Mouse (Mus musculus) testis, adult 2 months (tissue): ENCODE measurements around the gene Klhl8. TPM values are rescaled to one million over a fixed set of nuclear protein-coding genes. Genes with fewer than 3 reads are reported as not detected.

Source experiments
- H3K27ac ChIP-seq: fragments of 200-500 bp; 2 replicates; pipeline ENCODE4 v1.5.1; 2012; ENCODE audit warnings: low read depth, low read length; ENCODE audit not compliant: control insufficient read depth, insufficient read depth
- H3K27me3 ChIP-seq: fragments of 200-500 bp; 2 replicates; pipeline ENCODE4 v1.6.1; 2012; ENCODE audit warnings: mild to moderate bottlenecking, low read length, moderate library complexity; ENCODE audit not compliant: control insufficient read depth, insufficient read depth
- H3K36me3 ChIP-seq: fragments of 200-500 bp; 2 replicates; pipeline ENCODE4 v1.6.1; 2012; ENCODE audit warnings: mild to moderate bottlenecking, low read length; ENCODE audit not compliant: control insufficient read depth, insufficient read depth
- H3K4me1 ChIP-seq: fragments of 200-500 bp; 2 replicates; pipeline ENCODE4 v1.6.1; 2012; ENCODE audit warnings: low read length; ENCODE audit not compliant: control insufficient read depth, insufficient read depth
- H3K4me3 ChIP-seq: fragments of 200-500 bp; 2 replicates; pipeline ENCODE4 v1.5.1; 2012; ENCODE audit warnings: low read depth, mild to moderate bottlenecking, low read length, moderate library complexity, mixed read lengths; ENCODE audit not compliant: control insufficient read depth
- CTCF ChIP-seq: fragments of 200-500 bp; IDR thresholded peaks from 2 replicates; pipeline ENCODE4 v1.5.1; 2012; ENCODE audit warnings: low read depth, mild to moderate bottlenecking, inconsistent platforms, low read length, moderate library complexity; ENCODE audit not compliant: control insufficient read depth, insufficient read depth, insufficient replicate concordance
- POLR2A ChIP-seq: fragments of 200-500 bp; IDR thresholded peaks from 2 replicates; pipeline ENCODE4 v1.6.1; 2012; ENCODE audit warnings: low read depth, mild to moderate bottlenecking, inconsistent platforms, low read length, moderate library complexity; ENCODE audit not compliant: control insufficient read depth
- polyA plus RNA-seq: library from polyadenylated mRNA; depleted of rRNA; stranded (reverse); fragments of >200 nt; gene quantifications from 2 replicates; pipeline ENCODE4 v1.2.3, GENCODE M21; 2012

Klhl8 gene
- polyA plus RNA-seq, 1 experiment, result 16.7 TPM

DNA sequence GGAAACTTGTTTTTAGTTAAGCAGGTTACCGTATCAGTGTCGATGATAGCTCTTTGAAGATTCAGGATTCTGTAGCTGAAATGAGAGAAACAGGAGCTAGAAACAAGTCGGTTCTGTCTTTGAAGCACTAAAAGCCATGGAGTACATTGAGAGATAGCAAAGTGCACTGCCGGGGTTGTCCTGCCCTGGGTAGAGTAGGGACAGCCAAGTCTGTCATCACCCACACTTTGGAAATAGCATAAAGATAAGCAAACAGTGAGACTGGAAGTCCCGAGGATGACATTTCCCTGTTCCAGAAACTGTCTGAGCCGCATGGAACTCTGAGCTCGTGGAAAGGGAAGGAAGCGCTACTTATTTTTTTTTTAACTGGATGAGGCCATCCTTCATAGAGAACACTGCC, 82.3 kb downstream of the Klhl8 start:
- Histone ChIP-seq H3K36me3 (no peaks in the 10 kb centered on the region), H3K4me3 (no peak overlapping the region), H3K27me3 (no peaks in the 10 kb centered on the region), H3K4me1 (0 out of 2 replicates have a peak, but pooled peaks cover 4% of the 10 kb centered on the region), H3K27ac (no peak overlapping the region)
- TF ChIP-seq CTCF (no peak), POLR2A (no peak)

DNA sequence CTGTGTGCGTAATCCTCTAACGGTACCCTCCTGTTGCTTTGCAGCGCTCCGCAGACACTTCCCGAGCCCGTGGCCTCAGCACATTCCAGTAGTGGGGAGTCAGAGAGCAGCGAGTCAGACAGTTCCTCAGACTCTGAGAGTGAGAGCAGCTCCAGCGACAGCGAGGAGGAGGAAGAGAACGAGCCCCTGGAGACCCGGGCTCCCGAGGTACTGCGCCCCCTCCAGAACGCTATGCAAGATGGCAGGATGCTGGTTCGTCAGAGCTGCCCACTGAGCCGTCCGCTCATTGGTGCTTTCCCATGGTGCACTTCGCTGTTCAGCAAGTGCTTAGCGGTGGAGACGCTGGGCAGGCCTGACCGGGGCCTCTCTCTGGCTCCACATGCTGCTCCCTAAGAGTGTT, 82.8 kb downstream of the Klhl8 start:
- H3K27me3 ChIP-seq, result no peaks in the 10 kb centered on the region
- TF ChIP-seq CTCF (no peak), POLR2A (no peak)
- H3K27ac ChIP-seq, result no peak overlapping the region
- H3K4me3 ChIP-seq, result no peak overlapping the region
- H3K4me1 ChIP-seq, result 0 out of 2 replicates have a peak, but pooled peaks cover 4% of the 10 kb centered on the region
- H3K36me3 ChIP-seq, result no peaks in the 10 kb centered on the region

DNA sequence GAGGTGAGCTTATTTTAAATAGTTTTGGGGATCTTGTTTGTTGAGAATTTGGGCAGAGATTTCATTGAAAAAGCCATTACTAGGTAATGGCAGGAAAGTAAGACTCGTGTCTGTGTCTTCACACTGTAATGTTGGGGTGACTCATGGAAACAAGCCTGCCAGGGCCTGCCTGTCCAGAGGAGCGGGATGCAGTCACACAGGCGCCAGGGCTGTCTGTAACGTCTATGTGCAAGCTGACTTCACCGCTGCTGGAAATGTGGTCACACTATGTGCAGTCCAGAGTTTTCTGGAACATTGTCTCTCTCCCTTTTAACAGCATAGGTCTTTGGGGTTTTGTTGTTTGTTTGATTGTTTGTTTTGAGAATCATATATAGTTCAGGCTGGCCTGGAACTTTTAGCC, 88.1 kb downstream of the Klhl8 start:
- no peaks in the 10 kb centered on the region for H3K4me1 ChIP-seq
- TF ChIP-seq POLR2A, result no peak
- TF ChIP-seq CTCF, result no peak
- no peak overlapping the region for H3K27ac ChIP-seq
- H3K36me3 ChIP-seq, result no peaks in the 10 kb centered on the region
- no peak overlapping the region for H3K4me3 ChIP-seq
- no peaks in the 10 kb centered on the region for H3K27me3 ChIP-seq

DNA sequence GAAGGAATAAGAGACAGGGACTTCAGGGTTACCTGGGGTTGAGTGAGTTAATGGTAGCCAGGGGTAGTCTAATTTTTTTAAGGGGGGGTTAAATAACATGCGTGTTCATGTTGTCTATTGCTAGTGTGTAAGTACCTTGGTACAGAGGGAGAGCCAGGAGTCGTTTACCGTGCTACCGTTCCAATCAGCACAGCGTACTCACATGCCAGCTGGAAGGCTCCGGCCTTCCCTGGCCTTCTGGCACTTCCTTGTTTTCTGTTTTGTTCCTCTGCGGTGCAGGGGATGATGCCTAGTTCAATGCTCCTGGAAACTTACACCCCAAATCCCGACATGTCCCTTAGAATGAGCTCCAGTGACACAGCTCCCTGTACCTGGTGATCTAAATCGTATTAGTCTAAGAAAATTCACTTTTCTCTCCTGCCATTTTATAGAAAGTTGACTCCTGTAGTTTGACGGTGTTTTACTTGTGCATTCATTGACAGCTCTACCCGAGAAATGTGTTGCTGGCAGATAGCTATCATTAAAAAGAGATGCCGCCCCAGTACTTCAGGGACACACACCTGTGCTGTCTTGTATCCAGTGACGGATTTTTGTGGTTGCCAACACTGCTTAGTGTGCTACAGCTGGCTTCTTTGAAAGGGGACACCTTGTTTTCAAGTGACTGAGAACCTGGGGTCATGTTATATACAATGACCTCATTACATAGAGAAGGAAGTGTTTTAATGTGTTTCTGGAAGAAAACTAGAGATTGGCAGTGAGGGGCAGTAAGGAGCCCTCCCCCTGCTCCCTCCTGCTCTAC, 89.4 kb downstream of the Klhl8 start:
- TF ChIP-seq CTCF (no peak), POLR2A (no peak)
- Histone ChIP-seq H3K36me3 (no peaks in the 10 kb centered on the region), H3K4me3 (no peak overlapping the region), H3K27ac (no peak overlapping the region), H3K4me1 (no peaks in the 10 kb centered on the region), H3K27me3 (no peaks in the 10 kb centered on the region)

DNA sequence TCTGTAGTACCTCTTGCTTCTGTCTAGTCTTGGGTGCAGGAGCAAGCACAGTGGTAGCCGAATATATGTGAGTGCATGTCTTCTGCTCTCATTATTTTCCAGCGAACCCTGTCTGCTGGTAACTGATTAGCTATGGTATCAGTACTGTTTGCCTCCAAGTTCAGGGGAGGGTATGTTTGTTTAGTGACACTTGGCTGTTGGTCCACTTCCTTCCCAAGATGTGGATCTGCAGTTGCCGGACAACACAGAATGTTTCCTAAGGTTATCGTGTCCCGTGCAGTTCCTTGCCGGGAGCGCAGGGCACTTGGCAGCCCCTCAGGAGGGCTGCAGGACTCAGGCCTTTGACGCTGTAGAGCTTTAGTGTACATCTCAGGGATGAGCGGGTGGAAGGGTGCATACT, 90.0 kb downstream of the Klhl8 start:
- no peaks in the 10 kb centered on the region for H3K4me1 ChIP-seq
- no peak overlapping the region for H3K4me3 ChIP-seq
- H3K27ac ChIP-seq, result no peak overlapping the region
- TF ChIP-seq CTCF (no peak), POLR2A (no peak)
- no peaks in the 10 kb centered on the region for H3K36me3 ChIP-seq
- no peaks in the 10 kb centered on the region for H3K27me3 ChIP-seq

DNA sequence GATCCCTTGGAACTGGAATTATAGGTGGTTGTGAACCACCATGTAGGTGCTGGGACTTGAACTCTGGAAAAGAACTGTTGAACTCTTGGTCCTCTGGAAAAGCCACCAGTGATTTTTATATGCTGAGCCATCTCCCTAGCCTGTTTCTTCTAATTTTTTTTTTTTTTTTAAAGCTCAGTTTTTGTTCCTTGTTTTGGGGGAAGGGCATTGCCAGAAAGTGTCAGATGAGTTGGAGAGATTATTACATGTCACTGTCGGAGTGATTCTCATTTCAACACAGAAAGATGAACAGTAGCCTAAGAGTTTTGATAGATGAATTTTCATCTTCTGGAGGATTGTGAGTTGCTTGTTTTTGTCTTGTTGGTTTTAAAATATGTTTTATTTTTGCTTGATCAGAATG, 91.4 kb downstream of the Klhl8 start:
- TF ChIP-seq CTCF (no peak), POLR2A (no peak)
- Histone ChIP-seq H3K27ac (no peak overlapping the region), H3K4me1 (no peaks in the 10 kb centered on the region), H3K27me3 (no peaks in the 10 kb centered on the region), H3K4me3 (no peak overlapping the region), H3K36me3 (no peaks in the 10 kb centered on the region)

DNA sequence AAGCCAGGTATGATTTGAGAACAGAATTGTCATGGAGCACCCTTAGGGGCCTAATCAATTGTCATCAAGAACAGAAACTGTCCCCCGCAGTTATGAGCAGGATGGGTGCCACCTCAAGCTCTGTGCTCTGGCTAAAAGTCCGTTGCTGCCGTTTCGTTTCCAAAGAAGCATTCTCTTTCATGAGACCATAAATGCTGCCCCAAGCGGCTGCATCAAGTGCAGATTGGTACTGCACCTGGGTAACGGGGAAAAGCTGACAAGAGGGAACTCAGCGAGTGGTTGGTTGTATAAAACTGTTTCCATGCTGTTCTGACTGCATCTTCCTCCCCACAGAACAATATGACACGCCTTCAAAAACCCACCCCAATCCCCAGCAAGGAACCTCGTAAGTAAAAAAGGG, 92.5 kb downstream of the Klhl8 start:
- Histone ChIP-seq H3K4me3 (no peak overlapping the region), H3K27me3 (no peaks in the 10 kb centered on the region), H3K36me3 (no peaks in the 10 kb centered on the region), H3K27ac (no peak overlapping the region), H3K4me1 (no peaks in the 10 kb centered on the region)
- TF ChIP-seq CTCF (no peak), POLR2A (no peak)

DNA sequence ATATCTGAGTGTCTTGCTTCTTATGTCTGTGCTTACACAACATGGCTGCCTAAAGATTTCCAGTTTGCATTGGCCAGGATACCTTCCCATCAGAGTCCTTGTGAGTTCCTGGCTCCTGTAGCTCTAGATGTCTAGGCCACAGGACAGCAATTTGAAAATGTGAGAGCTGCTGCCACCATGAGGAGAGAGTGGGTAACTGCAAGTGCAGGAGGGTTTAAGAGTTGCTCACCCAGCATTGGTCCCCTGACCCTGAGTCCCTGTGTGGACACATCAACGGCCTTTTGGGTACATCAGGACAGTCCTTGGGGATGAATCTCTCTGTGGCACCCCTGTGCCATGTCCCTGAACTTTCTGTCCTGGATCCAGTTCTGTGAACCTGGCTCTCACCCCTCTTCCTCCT, 93.3 kb downstream of the Klhl8 start:
- H3K27ac ChIP-seq, result no peak overlapping the region
- H3K4me3 ChIP-seq, result no peak overlapping the region
- no peaks in the 10 kb centered on the region for H3K4me1 ChIP-seq
- H3K36me3 ChIP-seq, result no peaks in the 10 kb centered on the region
- TF ChIP-seq CTCF, result peak; percentile 72; the same call in 1 of the 2 replicates
- TF ChIP-seq POLR2A, result no peak
- no peaks in the 10 kb centered on the region for H3K27me3 ChIP-seq
